Mouse (Mus musculus) CH12.LX (cell line): Measurements from ENCODE around the gene Vav2.

Experiments used
- EP300 ChIP-seq: IDR thresholded peaks from 2 replicates; pipeline ENCODE4 v1.6.1; 2011; ENCODE audit warnings: low read length, improper control_type of control experiment
- ZNF384 ChIP-seq: IDR thresholded peaks from 2 replicates; pipeline ENCODE4 v1.6.1; 2012; ENCODE audit warnings: low read depth, low read length, improper control_type of control experiment, inconsistent platforms

DNA sequence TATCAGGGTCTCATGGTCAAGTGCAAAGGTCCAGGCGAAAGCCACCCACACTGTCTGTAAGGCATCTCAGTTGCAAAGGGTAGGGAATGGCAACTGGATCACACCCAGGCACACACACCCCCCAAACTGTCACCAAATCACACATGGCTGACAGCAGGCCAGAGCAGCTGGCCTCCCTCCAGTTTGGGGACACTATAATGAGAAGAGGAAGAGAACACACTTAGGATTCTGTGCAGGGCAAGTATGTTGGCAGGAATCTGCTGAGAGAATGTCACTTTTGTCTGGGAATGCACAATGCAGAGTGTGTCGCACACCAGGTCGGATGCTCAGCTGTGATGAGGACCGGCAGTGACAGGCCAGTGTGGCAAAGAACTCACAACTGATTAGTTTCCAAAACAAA, 92.0 kb downstream of the Vav2 start:
- TF ChIP-seq ZNF384 (no peak), EP300 (no peak)
